Mouse (Mus musculus) cerebellum, adult 2 months (tissue): Measurements from ENCODE around the gene Cfap61.

Source experiments
- CTCF ChIP-seq: fragments of 200-500 bp; IDR thresholded peaks from 2 replicates; pipeline ENCODE4 v1.5.1; 2011; ENCODE audit warnings: low read depth, mild to moderate bottlenecking, control low read depth, low read length, moderate library complexity, borderline replicate concordance; ENCODE audit not compliant: insufficient read depth
- POLR2A ChIP-seq: fragments of 200-500 bp; IDR thresholded peaks from 2 replicates; pipeline ENCODE4 v1.6.1; 2011; ENCODE audit warnings: low read length, control low read depth, borderline replicate concordance; ENCODE audit not compliant: insufficient read depth

DNA sequence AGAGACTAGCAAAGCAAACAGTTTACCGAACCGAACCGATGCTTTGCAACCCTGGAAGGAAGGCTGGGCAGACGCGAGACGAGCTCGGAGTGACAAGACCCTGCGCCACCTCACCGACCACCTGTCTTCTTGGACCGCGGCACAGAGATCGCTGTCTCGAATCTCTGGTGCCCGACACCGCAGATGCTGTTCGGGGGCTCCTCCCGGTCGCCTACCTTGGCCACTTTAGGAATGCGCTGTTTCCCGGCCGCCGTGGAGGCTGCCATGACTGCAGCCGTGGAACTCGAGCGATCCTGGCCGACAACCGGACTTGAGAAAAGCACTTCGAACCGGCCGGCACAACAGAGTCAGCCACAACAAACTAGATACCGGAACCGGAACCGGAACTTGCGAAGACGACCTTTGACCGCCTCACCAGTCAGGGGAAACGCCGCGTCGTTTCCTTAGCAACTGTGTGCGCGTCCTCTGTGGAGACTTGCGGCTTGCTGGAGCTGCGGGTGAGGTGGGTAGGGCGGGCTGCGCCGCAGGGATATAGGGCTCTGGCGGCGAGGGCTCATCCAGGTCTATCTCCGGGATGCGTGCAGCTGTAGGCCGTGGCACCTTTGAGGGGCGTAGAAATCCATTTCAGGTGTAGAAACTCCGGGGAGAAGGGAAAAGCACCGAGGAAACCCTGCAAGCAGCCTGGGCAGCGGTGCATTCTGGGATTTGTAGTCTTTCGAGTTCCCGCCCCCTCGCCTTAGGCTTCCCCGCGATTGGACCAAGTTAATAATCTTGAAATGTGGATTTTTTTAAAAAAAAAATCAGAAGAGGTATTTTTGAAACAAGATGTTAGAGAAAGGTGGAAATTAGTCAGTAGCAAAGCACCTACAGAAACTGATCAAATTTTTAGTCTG is at the start of gene Cfap61, which contains the start of gene Crnkl1:
- TF ChIP-seq POLR2A (peak; percentile 78; the same call in 1 of the 2 replicates), CTCF (no peak)
